Mouse (Mus musculus) cortical plate, adult 2 months (tissue): ENCODE results near the gene Usp17lc. TPM values are rescaled to one million over a fixed set of nuclear protein-coding genes. Genes with fewer than 3 reads are reported as not detected.
"Not testable (repeated sequence)": the region's sequence is repeated elsewhere in the genome, so short reads cannot be mapped to it uniquely, and the experiment has no call there.

Source experiments
- H3K27ac ChIP-seq: fragments of 200-500 bp; 2 replicates; pipeline ENCODE4 v1.5.1; 2012; ENCODE audit warnings: low read length, control low read depth, inconsistent platforms; ENCODE audit not compliant: insufficient read depth
- H3K4me1 ChIP-seq: fragments of 200-500 bp; 2 replicates; pipeline ENCODE4 v1.6.1; 2011; ENCODE audit warnings: low read length; ENCODE audit not compliant: control insufficient read depth, insufficient read depth
- H3K4me3 ChIP-seq: fragments of 200-500 bp; 2 replicates; pipeline ENCODE4 v1.5.1; 2011; ENCODE audit warnings: mild to moderate bottlenecking, low read length, control low read depth; ENCODE audit not compliant: insufficient read depth
- CTCF ChIP-seq: fragments of 200-500 bp; IDR thresholded peaks from 2 replicates; pipeline ENCODE4 v1.5.1; 2011; ENCODE audit warnings: mild to moderate bottlenecking, control low read depth, low read length; ENCODE audit not compliant: insufficient read depth; ENCODE audit errors: extremely low read depth
- POLR2A ChIP-seq: fragments of 200-500 bp; IDR thresholded peaks from 2 replicates; pipeline ENCODE4 v1.6.1; 2011; ENCODE audit warnings: mild to moderate bottlenecking, low read length, control low read depth; ENCODE audit not compliant: insufficient read depth; ENCODE audit errors: extremely low read depth
- polyA plus RNA-seq: library from polyadenylated mRNA; depleted of rRNA; stranded (reverse); fragments of >200 nt; gene quantifications from 2 replicates; pipeline ENCODE4 v1.2.3, GENCODE M21; 2012; rRNA removed

The Usp17lc gene
- not detected in 2 replicates for polyA plus RNA-seq

DNA sequence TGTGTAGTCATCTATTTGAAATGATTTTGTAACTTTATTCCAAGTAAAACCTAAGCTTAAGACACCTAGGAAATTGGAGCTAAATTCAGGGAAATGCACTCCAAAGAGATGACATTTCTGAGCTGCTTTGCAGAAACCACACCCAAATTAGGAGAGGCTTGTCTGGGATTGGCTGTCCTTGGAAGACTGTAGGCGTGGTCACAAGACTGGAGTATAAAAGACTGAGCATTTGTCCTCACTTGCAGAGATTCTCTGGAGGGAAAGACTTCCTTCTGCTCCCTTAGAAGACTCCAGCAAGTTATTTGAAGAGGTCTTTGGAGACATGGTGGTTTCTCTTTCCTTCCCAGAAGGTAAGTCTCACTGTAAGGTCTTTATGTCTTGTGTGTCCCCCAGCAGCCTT is at the start of gene Usp17lc:
Usp17lc (plus strand) TSS at position 301 of the 400 bp plus-strand sequence.
- not testable (repeated sequence) for H3K27ac ChIP-seq

DNA sequence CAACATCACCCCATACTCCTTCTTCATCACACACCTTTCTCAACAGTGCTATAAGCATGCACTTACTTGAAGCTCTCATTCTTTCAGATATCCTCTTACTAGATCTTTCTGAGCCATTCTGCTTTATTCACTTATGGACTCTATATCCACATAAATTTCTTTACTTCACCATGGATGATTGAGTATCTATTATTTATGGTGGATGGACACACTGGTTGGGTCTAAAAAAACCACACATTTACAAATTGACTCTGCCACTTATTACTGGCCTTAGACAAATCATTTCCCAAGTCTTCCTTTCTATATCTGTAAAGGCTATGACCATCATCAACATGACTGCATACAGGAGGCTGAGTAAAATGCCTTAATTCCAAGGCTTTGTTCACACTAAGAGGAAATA is 28.8 kb upstream of the Usp17lc start, which contains the start of gene Olfr603:
Olfr603 (minus strand) TSS at position 101 of the 400 bp plus-strand sequence.
- H3K4me3 ChIP-seq = no peak within 1 kb of the TSS
- no peak for TF ChIP-seq POLR2A
- no peak for TF ChIP-seq CTCF
- no peak within 1 kb of the TSS for H3K27ac ChIP-seq
- no peaks in the 10 kb centered on the region for H3K4me1 ChIP-seq

More for the DNA sequence above, at the start of gene Usp17lc:
- H3K4me3 ChIP-seq, H3K4me1 ChIP-seq: not testable (repeated sequence)

- Histone ChIP-seq H3K4me3 (no peak overlapping the region), H3K27ac (no peak overlapping the region), H3K4me1 (no peaks in the 10 kb centered on the region)
- TF ChIP-seq POLR2A (no peak), CTCF (no peak)
Observed at GRCm38 (mm10) chr7:103397758-103398157, 17.1 kb upstream of the Usp17lc start.

- no peak overlapping the region for H3K4me3 ChIP-seq
- H3K4me1 ChIP-seq = no peaks in the 10 kb centered on the region
- H3K27ac ChIP-seq = no peak overlapping the region
- TF ChIP-seq POLR2A = no peak
- TF ChIP-seq CTCF = no peak
Observed at GRCm38 (mm10) chr7:103398981-103399380, 15.9 kb upstream of the Usp17lc start.

GRCm38 (mm10) chr7:103406521-103407055 is 8.3 kb upstream of the Usp17lc start:
- H3K4me3 ChIP-seq, H3K27ac ChIP-seq, H3K4me1 ChIP-seq: not testable (repeated sequence)

GRCm38 (mm10) chr7:103445339-103445738 is 30.5 kb downstream of the Usp17lc start, which contains the start of gene Olfr605:
Gene Olfr605 (minus strand): TSS chr7:103445439.
- H3K27ac ChIP-seq = no peak within 1 kb of the TSS
- TF ChIP-seq CTCF (no peak), POLR2A (no peak)
- no peaks in the 10 kb centered on the region for H3K4me1 ChIP-seq
- H3K4me3 ChIP-seq = no peak within 1 kb of the TSS

DNA sequence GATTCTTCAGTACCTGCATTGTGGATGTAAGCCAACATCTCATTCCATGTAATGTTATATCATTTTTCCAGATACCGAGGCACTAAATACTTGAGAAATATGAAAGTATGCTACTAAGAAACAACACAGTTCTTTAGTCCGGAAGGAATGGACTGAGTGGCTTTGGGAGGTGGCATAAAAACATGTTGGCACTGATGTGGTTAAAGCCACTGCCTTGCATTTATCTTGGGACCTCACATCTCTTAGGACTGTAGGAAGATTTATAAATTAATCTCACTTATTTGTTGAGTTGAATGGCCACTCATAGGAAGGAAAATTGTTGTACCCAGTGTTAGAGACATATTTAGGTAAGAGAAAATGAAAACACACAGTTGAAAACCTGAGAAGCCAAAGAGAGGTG is 33.9 kb downstream of the Usp17lc start, which contains the start of gene Olfr606:
Olfr606 (plus strand) TSS at position 301 of the 400 bp plus-strand sequence.
- Histone ChIP-seq H3K27ac (no peak within 1 kb of the TSS), H3K4me1 (no peaks in the 10 kb centered on the region), H3K4me3 (no peak within 1 kb of the TSS)
- TF ChIP-seq POLR2A = no peak
- no peak for TF ChIP-seq CTCF

- H3K4me1 ChIP-seq = no peaks in the 10 kb centered on the region
Observed at GRCm38 (mm10) chr7:103460590-103460989, 45.7 kb downstream of the Usp17lc start.

More at GRCm38 (mm10) chr7:103460590-103460989, 45.7 kb downstream of the Usp17lc start:
- TF ChIP-seq POLR2A (no peak), CTCF (no peak)
- Histone ChIP-seq H3K27ac (no peak overlapping the region), H3K4me3 (no peak overlapping the region)

Other genes with a start within 250 kb of the Usp17lc start
- gene Olfr591, start 236.7 kb upstream of the Usp17lc start, polyA plus RNA-seq = not detected in 2 replicates
- gene Olfr592, start 230.3 kb upstream of the Usp17lc start, polyA plus RNA-seq = not detected in 2 replicates
- not detected in 2 replicates for gene Olfr593, start 203.2 kb upstream of the Usp17lc start, polyA plus RNA-seq
- not detected in 2 replicates for gene Olfr594, start 198.1 kb upstream of the Usp17lc start, polyA plus RNA-seq
- gene Usp17ld, start 162.6 kb upstream of the Usp17lc start, polyA plus RNA-seq = not detected in 2 replicates
- gene Olfr596, start 109.4 kb upstream of the Usp17lc start, polyA plus RNA-seq = not detected in 2 replicates
- not detected in 2 replicates for gene Olfr597, start 98.8 kb upstream of the Usp17lc start, polyA plus RNA-seq
- not detected in 2 replicates for gene Olfr598, start 91.5 kb upstream of the Usp17lc start, polyA plus RNA-seq
- gene Olfr599, start 79.2 kb upstream of the Usp17lc start, polyA plus RNA-seq = not detected in 2 replicates
- gene Olfr600, start 65.4 kb upstream of the Usp17lc start, polyA plus RNA-seq = not detected in 2 replicates
- not detected in 2 replicates for gene Olfr601, start 52.4 kb upstream of the Usp17lc start, polyA plus RNA-seq
- not detected in 2 replicates for gene Olfr603, start 28.9 kb upstream of the Usp17lc start, polyA plus RNA-seq
- not detected in 2 replicates for gene Olfr605, start 30.4 kb downstream of the Usp17lc start, polyA plus RNA-seq
- not detected in 2 replicates for gene Olfr606, start 34.0 kb downstream of the Usp17lc start, polyA plus RNA-seq
- gene Olfr607, start 49.1 kb downstream of the Usp17lc start, polyA plus RNA-seq = not detected in 2 replicates
- not detected in 2 replicates for gene Olfr608, start 54.8 kb downstream of the Usp17lc start, polyA plus RNA-seq
- gene Olfr609, start 83.0 kb downstream of the Usp17lc start, polyA plus RNA-seq = not detected in 2 replicates
- gene Olfr610, start 97.0 kb downstream of the Usp17lc start, polyA plus RNA-seq = not detected in 2 replicates
- gene Olfr611, start 105.8 kb downstream of the Usp17lc start, polyA plus RNA-seq = not detected in 2 replicates
- not detected in 2 replicates for gene Olfr612, start 127.6 kb downstream of the Usp17lc start, polyA plus RNA-seq
- not detected in 2 replicates for gene Olfr613, start 133.0 kb downstream of the Usp17lc start, polyA plus RNA-seq
- gene Olfr615, start 141.0 kb downstream of the Usp17lc start, polyA plus RNA-seq = not detected in 2 replicates
- gene Olfr616, start 154.1 kb downstream of the Usp17lc start, polyA plus RNA-seq = not detected in 2 replicates
- gene Olfr617, start 158.0 kb downstream of the Usp17lc start, polyA plus RNA-seq = not detected in 2 replicates
- not detected in 2 replicates for gene Olfr618, start 175.0 kb downstream of the Usp17lc start, polyA plus RNA-seq
- gene Olfr619, start 185.5 kb downstream of the Usp17lc start, polyA plus RNA-seq = not detected in 2 replicates
- not detected in 2 replicates for gene Olfr620, start 197.5 kb downstream of the Usp17lc start, polyA plus RNA-seq
- gene Olfr622, start 227.6 kb downstream of the Usp17lc start, polyA plus RNA-seq = not detected in 2 replicates
- gene Olfr623, start 248.6 kb downstream of the Usp17lc start, polyA plus RNA-seq = not detected in 2 replicates